Mouse (Mus musculus): ENCODE measurements around the gene Trf. TPM values are rescaled to one million over a fixed set of nuclear protein-coding genes. Genes with fewer than 3 reads are reported as not detected.
A peak's percentile ranks its signal among the peaks of the same experiment; 100 is the strongest.

The Trf gene
- total RNA-seq (2022), result 100 to 1,000 TPM; 378 to 495 (median 418) TPM

GRCm38 (mm10) chr9:103230151-103230951 lies at the start of gene Trf, which contains the start of gene Gm20425:
Trf (minus strand) TSS chr9:103230444.
Gm20425 (minus strand) TSS chr9:103230307.
- peak; percentile 31 to 77 for DNase-seq (ENCODE audit: low spot score in 2 of 2)

- DNase-seq (ENCODE audit: low spot score in 2 of 2), result no peak
These were observed 46.6 kb upstream of the Trf start for GRCm38 (mm10) chr9:103276876-103277275.

GRCm38 (mm10) chr9:103275676-103276075 lies 45.4 kb upstream of the Trf start:
- no peak for DNase-seq (ENCODE audit: low spot score in 2 of 2)

GRCm38 (mm10) chr9:103274819-103275218 lies 44.6 kb upstream of the Trf start:
- DNase-seq (ENCODE audit: low spot score in 2 of 2), result no peak

DNA sequence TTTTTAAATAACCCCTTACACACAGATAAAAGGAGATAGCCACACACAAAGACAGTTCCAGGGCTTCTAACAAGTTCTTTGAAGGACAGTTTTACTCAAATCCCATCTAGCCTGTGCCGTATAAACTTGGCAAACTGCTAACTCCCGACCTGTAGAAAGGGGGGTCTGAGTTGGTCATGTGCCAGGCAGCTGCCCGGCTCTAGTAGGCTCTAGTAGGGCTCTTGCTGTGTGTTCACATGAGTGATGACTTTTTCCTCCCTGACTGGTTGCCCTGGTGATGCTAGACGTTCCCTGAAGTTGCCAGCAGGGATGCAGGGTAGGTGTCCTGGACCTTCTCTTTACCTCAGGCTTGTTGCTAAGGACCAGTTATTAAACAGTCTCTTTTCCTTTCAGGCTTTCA lies 40.9 kb upstream of the Trf start:
- DNase-seq (ENCODE audit: low spot score in 2 of 2), result no peak

GRCm38 (mm10) chr9:103265778-103266177 lies 35.5 kb upstream of the Trf start:
- DNase-seq (ENCODE audit: low spot score in 2 of 2), result no peak

DNA sequence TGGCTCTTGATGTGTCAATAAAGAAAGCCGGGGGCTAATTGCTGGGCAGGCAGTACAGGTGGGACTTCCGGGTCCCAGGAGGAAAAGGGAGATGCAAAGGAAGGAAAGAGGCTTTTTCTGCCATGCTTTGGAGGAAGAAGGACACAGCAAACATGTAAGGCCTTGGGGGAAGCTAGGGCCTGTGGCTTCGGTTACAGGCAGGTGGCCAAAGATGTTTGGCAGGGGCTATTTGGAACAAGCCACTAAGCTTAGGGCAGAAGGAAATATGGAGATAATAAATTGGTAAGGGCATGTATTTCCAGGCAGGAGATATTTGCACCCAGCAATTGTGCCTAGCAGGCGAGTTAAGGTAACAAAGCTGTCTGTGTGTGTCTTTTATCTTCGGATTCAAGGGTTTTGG lies 22.7 kb upstream of the Trf start:
- DNase-seq (ENCODE audit: low spot score in 2 of 2), result no peak

- no peak for DNase-seq (ENCODE audit: low spot score in 2 of 2)
These were observed 18.4 kb upstream of the Trf start for GRCm38 (mm10) chr9:103248618-103249017.

DNA sequence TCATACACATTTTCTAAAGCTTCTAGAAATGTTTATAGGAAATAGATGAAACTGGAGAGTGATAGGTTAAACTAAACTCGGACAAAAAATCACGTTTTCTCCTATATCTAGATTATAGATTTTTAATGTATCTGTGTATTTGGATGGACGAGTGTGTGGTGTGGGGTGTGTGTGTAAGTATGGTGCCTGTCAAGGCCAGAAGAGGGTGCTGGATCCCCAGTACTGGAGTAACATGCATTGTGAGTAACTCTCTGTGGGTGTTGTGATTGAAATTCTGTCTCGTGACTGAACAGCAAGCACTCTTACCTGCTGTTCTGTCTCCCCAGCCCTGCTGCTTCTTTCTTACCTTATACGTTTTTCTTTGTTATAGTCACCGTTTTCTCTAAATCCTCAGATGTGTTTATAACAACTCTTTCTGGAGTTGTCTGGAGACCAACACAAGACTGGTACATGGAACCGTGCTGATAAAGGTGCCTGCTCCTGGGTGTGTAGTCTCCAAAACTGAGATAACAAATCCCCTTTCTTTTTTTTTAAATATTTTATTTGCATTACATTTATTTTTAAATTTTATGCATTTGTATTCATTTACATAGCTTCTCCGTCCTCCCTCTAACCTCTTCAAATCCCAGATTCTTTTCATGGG lies 16.4 kb upstream of the Trf start:
- no peak for DNase-seq (ENCODE audit: low spot score in 2 of 2)

DNA sequence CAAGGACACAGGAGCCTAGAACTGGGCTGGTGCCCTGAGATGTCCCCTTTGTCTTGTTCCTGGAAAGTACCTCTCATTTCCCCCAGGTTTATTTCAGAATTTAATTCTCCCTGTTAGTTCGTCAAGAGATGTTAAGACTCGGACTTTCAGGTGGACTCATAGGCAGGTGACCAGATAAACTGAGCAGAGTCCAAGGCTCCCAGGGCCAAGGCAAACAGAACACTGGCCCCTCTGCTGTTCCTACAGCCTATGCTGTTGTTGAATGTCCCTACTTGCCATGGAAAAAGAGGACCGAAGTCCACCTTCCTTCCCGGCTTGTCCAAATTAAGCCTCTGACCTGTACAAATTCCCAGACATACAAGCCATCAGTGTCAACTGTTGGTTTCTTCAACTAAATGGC lies 13.4 kb upstream of the Trf start:
- DNase-seq (ENCODE audit: low spot score in 2 of 2), result no peak

DNA sequence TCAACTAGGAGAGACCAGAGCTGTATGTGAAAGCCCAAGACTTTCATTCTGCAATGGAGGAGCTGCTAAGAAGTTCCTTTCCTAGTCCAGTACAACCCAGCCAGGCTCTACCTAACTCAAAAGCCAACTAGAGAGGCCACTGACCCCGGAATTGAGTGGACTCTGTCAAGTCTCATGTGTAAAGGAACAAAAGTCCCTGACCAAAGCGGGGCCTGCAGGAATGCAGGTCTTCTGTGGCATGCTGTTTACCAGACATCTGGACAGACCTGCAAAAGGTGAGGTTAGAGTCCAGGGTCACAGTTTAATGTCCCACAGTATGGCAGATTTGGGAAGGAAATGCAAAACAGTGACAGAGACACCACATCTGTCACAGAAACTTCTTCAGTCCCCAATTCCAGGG lies 11.0 kb upstream of the Trf start:
- DNase-seq (ENCODE audit: low spot score in 2 of 2), result no peak

DNA sequence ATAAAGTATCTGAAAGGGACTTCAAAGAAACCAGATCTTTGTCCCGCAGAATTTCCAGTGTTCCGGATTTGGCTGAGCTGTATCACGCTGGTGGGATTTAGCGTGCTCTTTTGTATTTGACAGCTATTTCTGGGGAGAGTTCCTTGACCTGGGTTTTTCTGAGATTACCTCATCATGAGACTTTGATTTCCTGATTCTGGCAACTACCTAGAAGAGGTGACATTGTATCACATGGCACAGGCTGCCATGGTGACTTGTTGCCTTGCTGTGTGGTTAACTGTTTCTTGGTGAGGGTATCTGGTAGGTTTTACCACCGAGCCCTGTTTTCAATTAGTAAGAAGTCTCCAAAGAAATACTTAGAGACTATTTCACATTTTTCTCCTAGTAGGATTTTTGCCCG lies 9.2 kb upstream of the Trf start:
- DNase-seq (ENCODE audit: low spot score in 2 of 2), result no peak

DNA sequence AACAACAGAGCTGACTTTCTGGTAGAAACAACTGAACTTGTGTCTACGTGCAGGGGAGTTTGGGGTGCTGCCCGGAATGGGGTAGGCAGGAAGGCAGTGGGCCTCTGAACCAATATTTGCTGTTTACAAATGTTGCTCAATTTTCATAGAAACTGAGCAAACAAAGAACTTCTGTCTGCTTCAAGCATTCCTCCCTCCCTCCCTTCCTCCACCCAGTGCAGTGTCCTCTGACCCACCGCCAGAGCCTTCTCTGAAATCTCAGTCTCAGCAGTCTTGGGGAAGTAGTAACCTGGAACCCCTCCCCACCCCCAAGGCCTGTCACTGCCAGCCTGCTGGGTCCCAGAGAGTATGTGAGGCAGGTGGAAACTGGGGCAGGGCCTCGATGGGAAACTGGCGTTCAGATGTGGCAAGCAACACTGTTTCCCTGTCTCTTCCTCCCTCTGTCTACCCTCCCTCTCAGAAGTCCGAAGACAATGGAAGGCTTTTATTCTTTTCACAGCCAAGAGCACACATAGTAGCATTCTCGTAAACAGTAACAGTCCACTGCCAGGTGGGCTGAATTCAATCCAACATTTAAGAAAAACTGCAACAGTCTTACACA lies 4.4 kb upstream of the Trf start:
- no peak for DNase-seq (ENCODE audit: low spot score in 2 of 2)

DNA sequence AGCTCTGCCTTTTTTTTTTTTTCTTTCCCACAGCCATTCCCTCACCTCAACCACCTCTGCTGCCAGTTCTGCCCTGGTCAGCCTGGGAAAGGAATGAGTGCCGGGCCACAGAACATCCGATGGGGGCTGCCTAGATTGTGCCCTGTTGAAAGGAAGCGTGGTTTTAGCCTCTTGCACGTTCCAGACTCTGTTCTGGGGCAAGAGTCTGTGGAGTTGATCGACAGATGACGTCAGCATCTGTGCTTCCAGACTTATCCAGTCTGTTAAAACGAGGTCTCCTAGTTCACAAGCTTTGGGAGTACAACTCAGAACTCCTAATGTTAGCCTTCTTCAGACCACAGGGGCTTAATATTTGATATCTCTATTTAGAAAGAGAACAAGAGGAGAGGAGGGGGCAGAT lies 3.8 kb upstream of the Trf start:
- no peak for DNase-seq (ENCODE audit: low spot score in 2 of 2)

- DNase-seq (ENCODE audit: low spot score in 2 of 2), result no peak
These were observed 2.8 kb upstream of the Trf start for GRCm38 (mm10) chr9:103233006-103233395.

- no peak for DNase-seq (ENCODE audit: low spot score in 2 of 2)
These were observed 2.2 kb upstream of the Trf start for GRCm38 (mm10) chr9:103232232-103233005.

DNA sequence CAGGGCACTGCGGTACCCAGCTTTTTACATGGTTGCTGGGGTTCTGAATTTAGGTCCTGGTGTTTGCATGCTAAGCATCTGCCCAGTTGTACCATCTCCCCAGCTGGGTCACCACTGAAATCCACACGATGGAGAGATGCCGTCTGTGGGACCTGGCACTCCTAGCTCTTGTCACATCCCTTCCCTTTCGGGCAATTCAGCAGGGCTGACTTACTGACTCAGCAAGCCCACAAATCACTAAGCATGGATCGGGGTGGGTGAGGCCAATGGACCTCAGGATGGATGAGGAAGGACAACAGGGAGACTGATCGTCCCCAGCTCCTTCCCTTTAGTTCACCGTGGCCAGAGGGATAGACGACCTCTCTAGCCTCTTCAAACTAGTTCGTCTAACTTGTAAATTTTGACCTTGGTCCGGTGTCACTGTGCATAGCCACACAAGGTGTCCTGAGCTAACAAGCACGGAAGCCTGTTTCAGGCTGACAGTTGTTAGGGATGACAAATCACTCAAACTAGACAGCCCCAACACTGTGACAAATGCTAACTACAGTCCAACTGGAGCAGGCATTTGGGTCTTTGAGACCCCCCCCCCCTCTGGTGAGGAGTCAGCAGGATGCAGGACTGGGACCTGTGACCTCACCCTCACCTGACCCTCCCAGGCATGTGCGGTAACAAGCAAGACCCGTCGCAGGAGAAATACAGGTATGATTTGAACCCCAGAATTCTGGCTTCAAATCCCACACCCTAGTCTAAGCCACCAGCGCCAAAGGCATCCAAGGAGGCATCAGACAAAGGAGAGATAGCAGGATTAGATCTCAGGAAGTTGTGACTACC lies 992 bp downstream of the Trf start:
- DNase-seq (ENCODE audit: low spot score in 2 of 2), result no peak

GRCm38 (mm10) chr9:103228370-103229003 lies 1.8 kb downstream of the Trf start:
- no peak for DNase-seq (ENCODE audit: low spot score in 2 of 2)

- no peak for DNase-seq (ENCODE audit: low spot score in 2 of 2)
These were observed 2.5 kb downstream of the Trf start for GRCm38 (mm10) chr9:103227760-103228159.

- no peak for DNase-seq (ENCODE audit: low spot score in 2 of 2)
These were observed 3.4 kb downstream of the Trf start for GRCm38 (mm10) chr9:103226806-103227205.

Data from left cerebral cortex, adult 8-10 months (tissue).